Mouse (Mus musculus) cerebellum, adult 2 months (tissue): Measurements from ENCODE around the gene Mchr1.

Source experiments
- CTCF ChIP-seq: fragments of 200-500 bp; IDR thresholded peaks from 2 replicates; pipeline ENCODE4 v1.5.1; 2011; ENCODE audit warnings: low read depth, mild to moderate bottlenecking, control low read depth, low read length, moderate library complexity, borderline replicate concordance; ENCODE audit not compliant: insufficient read depth
- POLR2A ChIP-seq: fragments of 200-500 bp; IDR thresholded peaks from 2 replicates; pipeline ENCODE4 v1.6.1; 2011; ENCODE audit warnings: low read length, control low read depth, borderline replicate concordance; ENCODE audit not compliant: insufficient read depth

- TF ChIP-seq CTCF = no peak
- no peak for TF ChIP-seq POLR2A
These were observed 37.2 kb downstream of the Mchr1 start for GRCm38 (mm10) chr15:81272305-81273053.
